Comparison of ENCODE assay signal across 25 mouse cellular contexts in genomic region chr5:83872052-83872451, GRCm38 (mm10).
DNase-seq lines count a peak whose midpoint lies in the region; ATAC-seq lines count a peak whose summit lies in the region.
"Had no signal": no experiment of that assay in that cellular context is flagged by ENCODE, and none has a peak within 500 bp of the region (broad histone marks: within the 10 kb centered on the region; RNA-seq: fewer than 3 reads in every experiment).

No protein-coding gene starts in this region.

- ATAC-seq in forebrain, embryonic 11.5 days (replicated peaks; ENCODE audit: low FRiP score) = 0 out of 2 replicates have a peak, but pooled peaks have one; percentile 21
- peak; percentile 80 for ATAC-seq in frontal cortex, adult (ENCODE audit: low TSS enrichment)
- 0 out of 2 replicates have a peak, but pooled peaks have one; percentile 41 for ATAC-seq in neural tube, embryonic 11.5 days (ENCODE audit: insufficient read depth, low FRiP score, low TSS enrichment)
- ATAC-seq: activated CD4-positive, CD25-positive, alpha-beta regulatory T cell, adult 4 months; hindbrain, embryonic 16.5 days; intestine, embryonic 15.5 days had no signal

- H3K9ac ChIP-seq in forebrain, embryonic 11.5 days (ENCODE audit: low read length) = no peak overlapping the region
- H3K9ac ChIP-seq in neural tube, embryonic 11.5 days (ENCODE audit: low read length) = no peak overlapping the region
- H3K9ac ChIP-seq: embryonic facial prominence, embryonic 13.5 days; hindbrain, embryonic 13.5 days; intestine, embryonic 15.5 days had no signal

- H3K27me3 ChIP-seq in forebrain, embryonic 11.5 days (ENCODE audit: control insufficient read depth, insufficient read depth, low read length) = no peaks in the 10 kb centered on the region
- no peaks in the 10 kb centered on the region for H3K27me3 ChIP-seq in forebrain, embryonic 10.5 days (ENCODE audit: poor library complexity, severe bottlenecking)
- H3K27me3 ChIP-seq in neural tube, embryonic 11.5 days (ENCODE audit: control insufficient read depth, insufficient read depth, low read length) = no peaks in the 10 kb centered on the region
- H3K27me3 ChIP-seq: embryonic facial prominence, embryonic 13.5 days; hindbrain, embryonic 13.5 days; intestine, embryonic 15.5 days had no signal

- H3K27ac ChIP-seq in forebrain, embryonic 11.5 days (ENCODE audit: low read depth, low read length) = no peak overlapping the region
- H3K27ac ChIP-seq in forebrain, embryonic 10.5 days = no peak overlapping the region
- H3K27ac ChIP-seq in neural tube, embryonic 11.5 days (ENCODE audit: low read depth, low read length) = no peak overlapping the region
- H3K27ac ChIP-seq: embryonic facial prominence, embryonic 10.5 days; embryonic facial prominence, embryonic 13.5 days; gastrocnemius, adult 2 months; hindbrain, embryonic 13.5 days; intestine, embryonic 15.5 days had no signal

- H3K4me1 ChIP-seq in forebrain, embryonic 11.5 days (replicated peaks; ENCODE audit: control insufficient read depth, insufficient read depth, low read length) = no peaks in the 10 kb centered on the region
- no peaks in the 10 kb centered on the region; the same call in 1 of the 2 replicates for H3K4me1 ChIP-seq in forebrain, embryonic 10.5 days
- no peaks in the 10 kb centered on the region for H3K4me1 ChIP-seq in neural tube, embryonic 11.5 days (ENCODE audit: control insufficient read depth, insufficient read depth, low read length)
- H3K4me1 ChIP-seq: embryonic facial prominence, embryonic 10.5 days; embryonic facial prominence, embryonic 13.5 days; hindbrain, embryonic 13.5 days; intestine, embryonic 15.5 days had no signal

- WGBS in forebrain, embryonic 11.5 days = 48% methylated on average over 1 of the region's 1 CpGs
- WGBS in forebrain, embryonic 10.5 days = 58% methylated on average over 1 of the region's 1 CpGs
- WGBS in neural tube, embryonic 11.5 days = 57% methylated on average over 1 of the region's 1 CpGs

- no peaks in the 10 kb centered on the region for H3K9me3 ChIP-seq in forebrain, embryonic 11.5 days (ENCODE audit: control insufficient read depth, low read length)
- no peaks in the 10 kb centered on the region for H3K9me3 ChIP-seq in forebrain, embryonic 10.5 days
- H3K9me3 ChIP-seq in neural tube, embryonic 11.5 days (ENCODE audit: control insufficient read depth, low read length) = no peaks in the 10 kb centered on the region
- H3K9me3 ChIP-seq: embryonic facial prominence, embryonic 10.5 days; embryonic facial prominence, embryonic 13.5 days; hindbrain, embryonic 13.5 days; intestine, embryonic 15.5 days had no signal

- no peaks in the 10 kb centered on the region for H3K36me3 ChIP-seq in forebrain, embryonic 11.5 days (ENCODE audit: control insufficient read depth, insufficient read depth, low read length)
- no peaks in the 10 kb centered on the region for H3K36me3 ChIP-seq in forebrain, embryonic 10.5 days (replicated peaks)
- H3K36me3 ChIP-seq in neural tube, embryonic 11.5 days (ENCODE audit: control insufficient read depth, insufficient read depth, low read length) = no peaks in the 10 kb centered on the region
- H3K36me3 ChIP-seq: embryonic facial prominence, embryonic 10.5 days; embryonic facial prominence, embryonic 13.5 days; hindbrain, embryonic 13.5 days; intestine, embryonic 15.5 days had no signal

- H3K4me3 ChIP-seq in forebrain, embryonic 11.5 days (ENCODE audit: low read depth, low read length) = no peak overlapping the region
- no peak overlapping the region for H3K4me3 ChIP-seq in forebrain, embryonic 10.5 days
- no peak overlapping the region for H3K4me3 ChIP-seq in neural tube, embryonic 11.5 days (ENCODE audit: low read depth, low read length)
- H3K4me3 ChIP-seq: embryonic facial prominence, embryonic 10.5 days; embryonic facial prominence, embryonic 13.5 days; erythroblast, embryonic 14.5 days; gastrocnemius, adult 2 months; hindbrain, embryonic 13.5 days; intestine, embryonic 15.5 days had no signal

- no peak for DNase-seq in forebrain, embryonic 11.5 days (ENCODE audit: low spot score)
- DNase-seq in forebrain, embryonic 10.5 days (ENCODE audit: extremely low spot score, low spot score) = no peak
- DNase-seq in frontal cortex, adult 2 months (ENCODE audit: extremely low spot score in 1 of 2, low spot score in 1 of 2) = no peak
- DNase-seq in neural tube, embryonic 11.5 days (ENCODE audit: low spot score) = no peak
- DNase-seq in neural tube, embryonic 10.5 days (ENCODE audit: extremely low spot score, low spot score) = no peak
- no peak for DNase-seq in thymus, postnatal 14 days
- DNase-seq: adrenal gland, postnatal 10 days; adrenal gland, postnatal 36 days; cerebellum, adult 11-12 months; cerebellum, adult 8-10 months; cerebellum, postnatal 10 days; cerebellum, postnatal 36 days; embryo, embryonic 11 days; gastrocnemius, adult 2 months; gastrocnemius, postnatal 14 days; heart, adult 11 months had no signal

- no peak overlapping the region for H3K4me2 ChIP-seq in forebrain, embryonic 11.5 days (ENCODE audit: low read depth, low read length, severe bottlenecking)
- no peak overlapping the region for H3K4me2 ChIP-seq in neural tube, embryonic 11.5 days (ENCODE audit: low read depth)
- H3K4me2 ChIP-seq: embryonic facial prominence, embryonic 13.5 days; heart, embryonic 11.5 days; hindbrain, embryonic 13.5 days; intestine, embryonic 15.5 days had no signal

Comparison
In these comparisons a context has a peak if more than half of its experiments do, and no peak if none do; other contexts are left out.
1. ATAC-seq: peak in every context shown above with its lines; median percentile 80 in frontal cortex, adult; 41 in neural tube, embryonic 11.5 days; 21 in forebrain, embryonic 11.5 days.